Mouse (Mus musculus) layer of hippocampus, postnatal 25 days (tissue): ENCODE results near the gene Cyct. TPM values are rescaled to one million over a fixed set of nuclear protein-coding genes. Genes with fewer than 3 reads are reported as not detected.
A peak's percentile ranks its signal among the peaks of the same experiment; 100 is the strongest.

Experiments
- DNase-seq, 2 experiments: peaks; one replicate each; pipeline ENCODE4 v3.0.0; 2022; ENCODE audit warnings: mixed read lengths in 2 of 2, low spot score in 1 of 2; ENCODE audit errors: extremely low spot score in 1 of 2
- microRNA-seq, 2 experiments: library from miRNA; unstranded; fragments of <30 nt; microRNA quantifications; one replicate each; pipeline ENCODE4 v1.2.0; 2021
- total RNA-seq, 2 experiments: library from RNA; stranded (reverse); gene quantifications; 2 replicates each; pipeline ENCODE4 v1.2.3; 2021

Gene Cyct
- total RNA-seq, 2 experiments from 2014 or later, result 0.59 TPM; not detected in 1

DNA sequence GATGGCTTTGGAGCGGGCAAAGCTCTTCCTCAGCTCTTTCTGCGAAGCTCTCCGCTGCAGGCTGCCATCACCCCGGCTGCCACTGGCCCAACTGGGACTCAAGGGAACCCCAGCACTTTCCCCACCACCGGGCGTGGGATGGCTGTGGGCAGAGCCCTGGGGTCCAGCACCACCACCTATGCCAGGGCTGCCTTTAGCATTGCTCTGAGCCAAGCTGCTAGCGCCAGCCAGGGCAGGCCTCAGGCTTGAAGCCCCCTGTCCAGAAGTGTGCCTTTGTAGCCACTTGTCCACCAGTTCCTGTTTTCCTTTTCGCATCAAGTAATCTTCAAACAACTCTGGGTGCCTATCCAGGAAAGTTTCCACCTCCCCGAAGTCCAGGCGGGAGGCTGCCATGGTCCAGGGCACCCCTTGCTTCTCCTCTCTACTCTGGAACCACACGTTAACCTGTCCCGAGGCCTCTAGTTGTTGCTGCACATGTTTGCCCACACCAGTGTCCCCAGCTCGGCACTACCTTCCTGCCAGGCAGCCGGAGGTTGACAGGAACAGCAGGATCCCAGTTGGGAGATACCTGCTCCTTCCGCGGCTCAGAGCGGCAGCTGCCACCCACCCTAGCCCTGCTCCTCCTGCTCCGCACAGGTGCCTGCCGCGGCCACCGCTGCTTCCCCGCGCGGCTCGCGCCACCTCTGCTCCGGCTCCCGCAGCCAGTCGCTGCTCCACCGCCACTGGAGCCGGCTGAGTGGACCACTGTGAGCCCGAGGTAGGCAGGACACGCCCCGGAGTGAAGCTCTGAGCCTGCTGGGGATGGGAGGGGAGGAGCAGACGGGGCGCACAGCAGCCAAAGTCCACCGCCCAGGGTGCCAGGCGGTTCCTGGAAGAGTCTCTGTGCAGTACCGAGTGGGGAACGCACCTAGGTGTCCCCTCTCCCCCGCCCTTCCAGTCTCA, 21.8 kb downstream of the Cyct start, which contains the start of gene Pde11a:
Pde11a (minus strand) TSS at position 560 of the 942 bp plus-strand sequence.
- DNase-seq, result peak in 1 of 2 experiments; percentile 22

GRCm38 (mm10) chr2:76334596-76334995, 25.7 kb downstream of the Cyct start:
- no peak for DNase-seq

- no peak for DNase-seq
These were observed 28.0 kb downstream of the Cyct start for GRCm38 (mm10) chr2:76332161-76332805.

GRCm38 (mm10) chr2:76330081-76330480, 30.2 kb downstream of the Cyct start:
- DNase-seq, result no peak

- no peak for DNase-seq
These were observed 34.1 kb downstream of the Cyct start for GRCm38 (mm10) chr2:76326161-76326560.

DNA sequence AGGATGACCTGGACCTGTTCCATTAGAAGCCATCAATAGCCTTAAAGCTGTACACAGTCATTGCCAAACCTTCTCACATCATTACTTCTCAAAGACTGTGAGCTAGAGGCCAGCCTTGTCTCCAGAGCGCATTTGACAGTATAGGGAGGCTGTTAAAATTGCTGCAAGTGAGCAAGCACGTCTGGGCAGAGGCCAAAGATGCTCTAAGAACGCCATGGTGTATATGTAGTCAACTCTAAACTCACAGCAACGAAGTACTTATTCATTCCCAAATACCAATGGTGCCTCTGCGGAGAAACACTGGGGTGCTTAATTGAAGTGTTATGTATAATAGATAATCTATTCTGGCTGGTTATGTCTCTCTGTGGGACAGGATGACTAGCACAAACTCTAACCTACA, 35.8 kb downstream of the Cyct start:
- no peak for DNase-seq

DNA sequence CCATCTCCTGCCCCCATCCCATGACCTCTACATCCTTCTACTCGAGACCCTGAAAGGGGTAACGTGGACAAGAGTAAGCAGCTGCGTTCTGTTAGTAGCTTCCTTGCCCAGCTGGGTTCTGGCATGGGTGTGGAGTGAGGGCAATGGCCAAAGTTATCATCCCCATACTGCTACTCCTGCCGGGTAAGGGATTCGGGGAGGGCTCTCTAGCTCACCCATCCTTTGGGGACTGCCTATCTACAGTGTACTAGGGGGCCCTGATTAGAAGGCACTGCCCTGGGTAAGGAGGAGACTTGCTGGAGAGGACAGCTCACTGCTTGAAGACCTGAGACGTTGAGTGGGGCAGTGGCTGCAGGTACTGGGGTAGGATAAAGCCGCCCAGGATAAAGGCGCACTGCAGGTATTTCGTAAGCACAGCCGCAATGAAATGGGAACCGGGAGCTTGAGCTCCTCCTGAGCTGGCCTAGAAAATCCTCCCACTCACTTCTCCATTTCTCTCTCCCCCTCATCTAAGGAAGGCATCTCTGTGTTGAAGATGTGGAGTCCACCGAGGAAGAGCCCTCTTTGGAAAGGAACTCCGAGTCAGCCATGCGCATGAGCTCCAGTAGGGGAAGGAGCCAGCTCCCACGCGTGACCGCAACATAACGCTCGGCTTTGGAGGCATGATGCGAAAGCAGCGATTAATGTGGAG, 36.9 kb downstream of the Cyct start:
- DNase-seq, result no peak

DNA sequence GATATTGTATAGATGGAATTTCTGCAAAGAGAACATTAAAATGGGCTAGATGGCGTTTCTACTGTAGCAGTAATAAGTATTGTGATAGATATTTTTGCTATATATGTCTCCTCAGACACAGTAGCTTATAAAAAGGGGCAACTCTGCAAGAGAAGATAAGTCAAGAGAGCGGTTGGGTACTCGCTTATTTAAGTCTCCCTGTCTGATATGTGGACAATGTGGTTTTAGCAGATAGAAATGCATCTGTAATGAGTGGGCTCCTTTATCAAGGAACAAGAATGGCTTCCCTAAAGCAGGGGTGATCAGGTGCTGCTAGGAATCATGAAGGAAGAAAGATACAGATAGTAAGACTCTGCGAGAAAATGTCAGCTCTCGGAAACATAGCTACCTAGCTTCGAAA, 39.9 kb downstream of the Cyct start:
- DNase-seq, result no peak

GRCm38 (mm10) chr2:76319231-76319630, 41.0 kb downstream of the Cyct start:
- DNase-seq, result no peak

Small RNA genes lying within 50 kb of the gene (microRNA-seq; reads per million reads assigned to microRNA genes)
- gene Gm44337, result 0 reads per million in 2 experiments

Other genes starting within 250 kb of the Cyct start
- 10 to 100 TPM; 12.5 to 16.7 TPM for gene Pde11a, start 21.7 kb downstream of the Cyct start, total RNA-seq
- gene Rbm45, start 9.5 kb upstream of the Cyct start, total RNA-seq, result 10 to 100 TPM; 40.9 to 44.8 TPM
- 10 to 100 TPM; 53.7 to 60.6 TPM for gene Osbpl6, start 46.1 kb upstream of the Cyct start, total RNA-seq